Mouse (Mus musculus) liver, embryonic 14.5 days (tissue): ENCODE results near the gene Rsph1.

Experiments
- CTCF ChIP-seq: IDR thresholded peaks from 2 replicates; pipeline ENCODE4 v1.5.1; 2016; ENCODE audit warnings: antibody characterized with exemption, low read depth, control low read depth
- EP300 ChIP-seq: IDR thresholded peaks from 2 replicates; pipeline ENCODE4 v1.6.1; 2016; ENCODE audit warnings: antibody characterized with exemption, low read depth

- TF ChIP-seq CTCF (no peak), EP300 (no peak)
Measured at GRCm38 (mm10) chr17:31222810-31223310, 54.3 kb downstream of the Rsph1 start.
